Mouse (Mus musculus): ENCODE results near the gene Dhrs2.

DNA sequence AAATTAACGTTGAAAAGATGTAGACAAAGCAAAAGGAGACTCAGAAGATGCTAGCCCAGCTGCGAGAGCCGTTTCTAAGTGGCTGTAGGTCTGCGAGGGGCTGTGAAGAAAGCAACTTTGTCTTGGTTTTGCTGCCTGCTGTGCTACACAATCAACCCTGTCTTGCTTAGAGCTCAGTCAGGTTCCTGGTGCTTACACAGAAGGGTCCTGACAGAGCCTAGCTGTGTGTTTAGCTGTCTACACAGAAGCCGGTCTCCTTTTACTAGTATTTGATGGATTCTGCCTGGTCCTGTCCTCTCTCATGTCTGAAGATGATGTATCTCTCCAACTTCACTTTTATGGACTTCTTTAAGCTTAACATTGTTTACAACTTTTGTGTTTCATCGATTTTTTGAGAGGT lies 33.6 kb downstream of the Dhrs2 start:
- TF ChIP-seq CTCF (IDR thresholded peaks at IDR 0.05; ENCODE audit: low read depth) (no peak), EP300 (optimal IDR thresholded peaks at IDR 0.05) (no peak)

All from stomach, postnatal 0 days (tissue).